Mouse (Mus musculus) gonadal fat pad, adult 2 months (tissue): ENCODE data around the gene Gm20388. TPM values are rescaled to one million over a fixed set of nuclear protein-coding genes. Genes with fewer than 3 reads are reported as not detected.

Source experiments
- DNase-seq: peaks from one replicate; pipeline ENCODE4 v3.0.0-alpha.2; 2012; ENCODE audit warnings: low read depth
- polyA plus RNA-seq: library from polyadenylated mRNA; depleted of rRNA; stranded (reverse); fragments of >200 nt; gene quantifications from 2 replicates; pipeline ENCODE4 v1.2.3, GENCODE M21; 2012

The Gm20388 gene
- polyA plus RNA-seq, 1 experiment = 119 TPM

DNA sequence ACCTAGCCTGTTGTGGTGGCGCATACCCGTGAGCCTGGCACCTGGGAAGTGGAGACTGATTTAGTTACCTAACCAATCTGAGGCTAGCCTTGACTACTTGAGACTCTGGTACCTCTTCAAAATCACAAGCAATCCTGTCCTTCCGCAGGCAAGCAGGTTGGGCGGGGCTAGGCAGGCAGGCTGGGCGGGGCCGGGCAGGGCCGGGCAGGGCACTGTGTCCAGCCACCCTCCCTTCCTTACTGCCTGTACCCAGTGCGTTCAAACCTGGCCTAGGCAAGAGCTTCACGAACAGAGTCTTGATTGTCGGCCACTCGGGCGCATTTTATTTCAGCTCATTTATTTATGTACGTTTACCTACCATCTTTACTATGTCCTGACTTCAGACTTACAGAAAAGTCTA, 2949.2 kb downstream of the Gm20388 start:
- no peak for DNase-seq

DNA sequence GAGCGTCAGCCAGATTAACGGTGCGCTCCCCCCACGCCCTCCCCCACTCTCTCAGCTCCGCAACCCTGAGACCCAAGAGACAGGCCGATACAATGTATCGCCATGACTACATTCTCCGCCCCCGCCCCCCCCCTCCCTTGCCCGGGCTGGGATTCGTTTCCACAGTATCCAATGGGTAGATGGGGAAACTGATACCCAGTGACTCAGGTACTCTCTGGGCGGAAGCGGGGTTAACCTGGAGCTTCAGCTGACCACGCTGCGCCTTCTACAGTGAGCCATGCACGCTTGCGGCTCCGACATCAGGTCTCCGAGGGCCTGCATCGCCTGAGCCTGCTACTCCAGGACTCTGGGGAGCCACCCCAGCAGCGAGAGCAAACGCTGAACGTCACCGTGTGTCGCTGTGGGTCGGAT, 2954.1 kb downstream of the Gm20388 start:
- DNase-seq = no peak

DNA sequence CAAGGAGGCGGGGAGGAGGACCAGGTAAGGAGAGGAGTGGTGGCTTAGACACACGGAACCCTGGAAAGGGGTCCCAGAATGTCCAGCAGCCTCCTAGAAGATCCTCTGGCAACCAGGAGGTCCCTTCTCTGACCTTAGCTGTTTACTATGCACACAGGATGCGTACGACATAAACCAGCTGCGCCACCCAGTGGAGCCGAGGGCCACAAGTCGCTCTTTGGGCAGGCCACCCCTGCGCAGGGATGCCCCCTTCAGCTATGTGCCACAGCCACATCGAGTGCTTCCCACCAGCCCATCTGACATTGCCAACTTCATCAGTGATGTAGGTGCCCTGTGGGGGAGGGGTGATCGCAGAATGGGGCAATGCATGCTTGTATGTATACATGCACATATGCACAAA, 2954.8 kb downstream of the Gm20388 start:
- DNase-seq = no peak

GRCm38 (mm10) chr8:122866231-122866630, 2955.6 kb downstream of the Gm20388 start:
- DNase-seq = no peak

- DNase-seq = no peak
These were observed 2957.3 kb downstream of the Gm20388 start for GRCm38 (mm10) chr8:122867982-122868381.

DNA sequence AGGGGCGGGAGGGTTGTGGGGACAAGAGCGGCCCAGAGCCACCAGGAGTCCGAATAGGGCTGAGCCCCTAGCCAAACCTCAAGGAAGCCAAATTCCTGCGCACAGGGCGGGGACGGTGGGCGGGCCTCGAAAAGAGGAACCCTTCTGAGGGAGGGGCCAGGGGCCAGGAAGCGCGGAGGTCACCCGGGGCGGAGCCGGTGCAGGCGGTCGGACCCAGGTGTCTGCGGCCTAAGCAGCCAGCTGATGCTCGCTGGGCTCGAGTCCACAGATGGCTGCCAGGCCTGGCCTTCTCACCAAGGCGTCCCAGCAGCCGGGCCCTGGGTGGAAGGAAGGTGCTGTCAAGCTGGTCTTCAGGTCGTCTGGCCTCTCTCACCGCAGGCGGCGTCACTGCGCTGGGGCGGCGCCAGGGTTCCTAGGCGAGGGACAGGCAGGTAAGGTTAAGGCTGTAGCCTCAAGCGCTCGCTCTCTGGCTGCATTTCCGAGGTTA, 2959.8 kb downstream of the Gm20388 start:
- DNase-seq = no peak

DNA sequence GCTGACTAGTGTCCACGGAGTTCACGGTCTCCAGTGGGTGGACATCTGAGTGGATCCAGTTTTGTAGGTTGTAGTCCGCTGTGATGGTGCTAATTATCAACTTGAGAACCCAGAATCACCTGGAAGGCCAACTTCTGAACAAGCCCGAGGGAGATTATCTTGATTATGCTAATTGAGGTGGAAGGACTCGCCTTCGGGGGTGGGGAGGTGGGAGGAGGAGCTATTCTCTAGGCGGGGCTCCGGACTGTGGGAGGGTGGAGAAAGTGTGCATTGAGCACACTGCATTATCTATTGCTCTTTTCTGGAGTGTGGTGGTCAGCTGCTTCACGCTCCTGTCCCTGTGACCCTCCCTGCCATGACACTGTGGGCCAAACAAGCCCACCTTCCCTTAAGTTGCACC, 2961.0 kb downstream of the Gm20388 start:
- no peak for DNase-seq

DNA sequence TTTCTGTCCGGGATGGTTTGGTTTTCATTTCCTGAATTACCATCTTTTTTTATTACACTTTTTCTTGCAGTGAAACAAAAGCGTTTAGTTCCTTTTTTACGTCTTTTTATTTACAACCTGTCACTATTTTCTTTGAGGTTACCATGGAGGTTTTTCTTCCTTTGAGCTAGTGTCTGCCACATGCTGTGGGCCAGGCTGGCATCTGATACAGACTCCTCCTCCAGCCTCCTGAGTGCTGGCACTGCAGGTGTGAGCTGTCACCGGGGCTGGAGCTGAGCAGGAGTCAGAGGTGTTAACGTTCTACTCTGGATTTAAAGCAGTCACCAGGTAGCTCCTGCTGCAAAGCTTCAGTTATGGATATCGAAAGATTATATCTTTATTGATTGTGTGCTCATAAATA, 2962.5 kb downstream of the Gm20388 start:
- DNase-seq = no peak

DNA sequence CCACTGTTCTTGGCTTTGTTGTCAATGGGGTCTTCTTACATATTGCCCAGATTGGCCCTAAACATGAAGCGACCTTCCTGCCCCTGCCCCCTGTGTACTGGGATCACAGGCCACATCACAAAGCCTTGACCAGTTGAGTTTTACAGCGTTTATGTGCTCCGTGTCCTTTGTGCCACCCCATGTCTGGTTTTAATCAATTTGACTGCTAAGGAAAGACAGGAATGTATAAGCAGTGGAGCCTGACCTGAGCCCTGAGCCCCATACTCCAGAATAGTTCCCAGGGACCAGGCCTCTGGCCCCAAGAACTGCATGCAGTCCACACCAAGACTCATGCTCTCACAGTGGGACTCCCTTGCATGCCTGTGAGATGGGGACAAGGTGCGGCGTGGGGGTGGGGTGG, 2964.5 kb downstream of the Gm20388 start:
- DNase-seq = no peak

GRCm38 (mm10) chr8:122878231-122878630, 2967.6 kb downstream of the Gm20388 start:
- DNase-seq = no peak

- DNase-seq = no peak
These were observed 2969.7 kb downstream of the Gm20388 start for GRCm38 (mm10) chr8:122880302-122880701.

- DNase-seq = no peak
These were observed 2973.0 kb downstream of the Gm20388 start for GRCm38 (mm10) chr8:122883671-122884070.

- no peak for DNase-seq
These were observed 2980.8 kb downstream of the Gm20388 start for GRCm38 (mm10) chr8:122891440-122891839.

GRCm38 (mm10) chr8:122893451-122893850, 2982.8 kb downstream of the Gm20388 start:
- no peak for DNase-seq

DNA sequence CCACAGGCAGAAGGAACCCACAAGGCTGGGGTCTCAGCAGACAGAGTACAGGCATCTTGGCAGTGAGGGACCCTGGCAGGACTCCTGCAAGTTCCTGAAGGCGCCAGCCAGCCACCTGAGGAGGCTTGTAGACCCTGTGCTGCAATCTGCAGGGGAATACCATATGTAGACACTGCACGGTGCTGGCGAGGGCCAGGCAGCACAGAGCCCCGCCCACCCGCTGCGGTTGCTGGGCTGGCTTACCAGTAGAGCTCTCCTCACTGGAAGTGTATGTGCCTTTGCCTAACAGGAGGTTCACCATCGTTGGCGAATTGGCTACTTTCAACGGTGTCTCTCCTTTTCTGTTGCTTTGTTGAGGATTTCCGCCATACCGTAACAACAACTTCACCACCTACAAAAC, 2985.7 kb downstream of the Gm20388 start:
- no peak for DNase-seq

- no peak for DNase-seq
These were observed 2986.6 kb downstream of the Gm20388 start for GRCm38 (mm10) chr8:122897200-122897599.

DNA sequence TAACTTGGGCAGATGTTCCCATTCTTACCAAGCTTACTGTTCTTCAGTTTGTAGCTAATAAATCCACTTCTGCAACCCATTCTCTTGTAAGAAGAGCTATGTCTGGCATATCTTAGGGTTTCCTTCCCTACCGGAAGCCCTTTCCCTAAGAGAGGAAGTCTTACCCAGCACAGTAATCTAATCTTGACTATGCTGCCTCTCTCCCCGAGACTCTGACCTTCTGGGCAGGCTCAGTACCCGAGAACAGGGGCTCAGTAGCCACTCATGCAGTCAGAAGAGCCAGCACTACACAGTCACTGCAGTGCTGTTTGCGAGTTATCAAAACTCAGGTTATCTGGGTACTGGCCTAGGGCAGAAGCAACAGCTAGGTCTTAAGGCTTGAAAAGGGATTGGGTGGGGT, 2987.4 kb downstream of the Gm20388 start:
- DNase-seq = no peak

- no peak for DNase-seq
These were observed 2987.8 kb downstream of the Gm20388 start for GRCm38 (mm10) chr8:122898473-122898872.

GRCm38 (mm10) chr8:122899085-122899484, 2988.4 kb downstream of the Gm20388 start:
- no peak for DNase-seq

DNA sequence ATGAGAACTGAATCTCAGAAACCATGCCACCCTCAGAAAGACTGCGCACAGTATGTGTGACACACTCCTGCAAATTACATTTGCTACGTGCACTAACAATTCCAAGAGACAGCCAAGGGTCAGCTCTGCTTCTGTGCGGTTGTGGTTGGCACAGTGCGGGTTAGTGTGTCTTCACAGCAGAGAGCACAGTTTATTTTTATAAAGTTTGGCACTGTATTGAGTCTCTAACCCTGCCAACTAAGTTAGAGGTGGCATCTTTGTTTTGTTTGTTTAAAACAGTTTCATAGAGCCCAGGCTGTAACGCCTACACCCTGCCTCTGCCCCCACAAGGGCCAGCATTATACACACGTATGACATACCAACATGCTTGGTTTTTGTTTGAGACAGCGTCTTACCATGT, 2990.8 kb downstream of the Gm20388 start:
- DNase-seq = no peak

GRCm38 (mm10) chr8:122901892-122902515, 2991.4 kb downstream of the Gm20388 start:
- DNase-seq = no peak

GRCm38 (mm10) chr8:122902581-122902980, 2991.9 kb downstream of the Gm20388 start:
- no peak for DNase-seq

DNA sequence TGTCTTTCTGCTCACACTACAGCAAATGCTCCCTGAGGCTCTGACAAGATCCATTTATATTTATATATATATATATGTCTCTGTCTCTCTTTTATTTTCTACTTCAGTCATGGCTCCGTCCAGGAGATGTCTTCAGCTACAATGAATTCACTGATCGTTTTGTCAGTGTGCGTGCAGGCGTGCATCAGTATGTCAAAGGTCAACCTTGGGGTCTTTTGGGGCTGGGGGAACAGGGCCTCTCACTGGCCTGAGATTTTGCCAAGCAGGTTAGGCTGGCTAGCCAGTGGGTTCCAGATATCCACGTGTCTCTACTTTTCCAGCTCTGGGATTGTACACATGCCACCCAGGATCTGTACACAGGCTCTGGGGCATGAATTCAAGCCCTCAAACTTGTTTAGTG, 2992.4 kb downstream of the Gm20388 start:
- DNase-seq = no peak

DNA sequence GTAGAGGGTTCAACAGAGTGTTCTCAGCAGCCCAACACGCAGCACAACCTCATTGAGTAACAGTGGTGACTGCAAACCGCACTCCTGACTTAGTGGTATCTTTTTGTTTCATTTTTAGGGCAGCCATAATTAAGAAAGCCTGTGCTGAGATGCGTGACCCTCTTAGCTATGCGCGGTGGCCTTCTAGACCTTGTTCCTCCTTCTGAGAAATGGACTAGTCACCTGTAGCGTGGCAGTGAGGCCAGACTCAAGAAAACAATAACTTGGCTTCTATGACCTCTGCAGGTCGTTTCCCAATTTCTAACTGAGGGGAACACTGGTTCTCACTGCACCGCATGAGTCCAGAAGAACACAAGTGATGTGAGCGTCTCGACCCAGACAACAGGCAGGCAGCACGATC, 2993.9 kb downstream of the Gm20388 start:
- no peak for DNase-seq
